Mouse (Mus musculus) gastrocnemius, postnatal 14 days (tissue): ENCODE results near the gene Timm23. TPM values are rescaled to one million over a fixed set of nuclear protein-coding genes. Genes with fewer than 3 reads are reported as not detected.

Source experiments
- DNase-seq: peaks from one replicate; pipeline ENCODE4 v3.0.0; 2021; ENCODE audit warnings: mixed read lengths
- intact Hi-C: fragments of 180-260 bp; cut with DNase I; formaldehyde crosslinking; loops from one replicate; pipeline ENCODE4 v1.15.1; 2025; ENCODE audit warnings: low total_unique reads
- total RNA-seq, 2 experiments: library from RNA; stranded (reverse); gene quantifications; 2 replicates each; pipeline ENCODE4 v1.2.3; 2021

Timm23 gene
- total RNA-seq, 2 experiments from 2014 or later, result 145 to 160 TPM

- intact Hi-C loops, result no loop called here
- no peak for DNase-seq
Measured at GRCm38 (mm10) chr14:32166840-32167239, 34.9 kb downstream of the Timm23 start.

- DNase-seq, result no peak
- intact Hi-C loops, result no loop called here
Measured at GRCm38 (mm10) chr14:32166062-32166441, 35.6 kb downstream of the Timm23 start.

- intact Hi-C loops, result no loop called here
Measured at GRCm38 (mm10) chr14:32165278-32166061, 36.2 kb downstream of the Timm23 start.

DNA sequence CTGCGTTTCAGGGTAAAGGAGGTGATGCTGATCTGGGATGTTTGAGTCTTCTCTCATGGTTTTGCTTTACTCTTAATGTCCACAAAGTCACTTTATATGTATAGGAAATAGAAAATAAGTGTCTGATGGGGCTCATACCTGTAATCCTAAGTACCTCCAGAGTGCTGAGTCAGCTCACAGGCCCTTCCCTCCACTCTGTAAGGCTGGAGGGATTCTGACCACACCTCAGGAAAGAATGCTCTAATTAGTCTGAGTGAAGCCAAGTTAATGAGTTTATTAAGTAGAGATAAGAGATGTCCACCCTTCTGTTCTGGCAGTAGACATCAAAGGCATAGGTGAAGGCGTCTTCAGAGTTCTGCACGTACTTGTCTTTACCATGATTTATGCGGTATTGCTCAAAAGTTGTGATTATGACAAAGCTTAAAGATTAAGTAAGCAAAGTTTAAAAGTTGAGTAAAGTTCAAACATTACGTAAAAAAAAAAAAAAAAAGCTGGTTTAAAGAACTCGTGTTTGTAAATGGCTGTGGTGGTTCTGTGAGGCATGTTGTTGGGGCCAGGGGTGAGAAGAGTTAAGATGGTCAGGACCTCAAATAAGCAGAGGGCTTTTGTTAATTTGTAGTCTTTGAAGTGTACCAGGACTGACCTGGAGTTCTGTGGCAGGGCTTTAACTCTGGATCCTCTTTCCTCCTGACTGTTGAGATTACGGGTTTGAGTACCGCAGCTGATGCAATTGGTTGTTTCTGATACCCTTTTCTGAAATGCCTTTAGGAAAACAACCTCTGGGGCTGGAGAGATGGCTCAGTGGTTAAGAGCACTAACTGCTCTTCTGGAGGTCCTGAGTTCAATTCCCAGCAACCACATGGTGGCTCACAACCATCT, 37.3 kb downstream of the Timm23 start:
- DNase-seq, result no peak
- intact Hi-C loops, result no loop called here

More at GRCm38 (mm10) chr14:32165278-32166061, 36.2 kb downstream of the Timm23 start:
- peak; percentile 58 for DNase-seq

DNA sequence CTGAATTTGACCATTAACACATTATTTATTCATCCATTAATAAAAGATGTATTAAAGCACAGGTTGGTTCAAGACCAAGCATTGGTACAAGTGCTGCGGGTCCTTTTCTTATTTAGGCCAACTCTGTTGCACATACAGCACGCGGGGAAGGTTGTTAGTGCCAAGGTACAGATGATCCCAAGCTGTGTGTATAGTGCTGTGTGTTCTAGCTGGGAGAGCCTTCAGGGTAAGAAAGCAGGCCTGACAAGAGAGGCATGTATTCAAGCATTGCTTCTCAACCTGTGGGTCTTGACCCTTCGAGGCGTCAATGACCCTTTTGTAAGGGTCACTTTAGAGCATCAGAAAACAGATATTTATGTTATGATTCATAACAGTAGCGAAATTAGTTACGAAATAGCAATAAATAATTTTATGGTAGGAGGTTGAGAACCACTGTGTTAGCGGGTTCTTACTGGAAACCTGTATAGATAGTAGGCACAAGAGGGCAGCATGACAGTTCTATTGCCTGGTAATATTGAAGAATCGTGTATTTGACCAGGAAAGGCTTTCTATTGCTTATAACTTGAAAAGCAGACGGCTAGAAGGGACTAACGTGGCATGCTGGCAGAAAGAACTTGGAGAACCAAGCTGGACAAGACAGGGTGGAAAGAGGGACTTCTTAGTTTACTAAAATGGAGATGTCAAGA, 38.4 kb downstream of the Timm23 start:
- intact Hi-C loops, result no loop called here
- no peak for DNase-seq

DNA sequence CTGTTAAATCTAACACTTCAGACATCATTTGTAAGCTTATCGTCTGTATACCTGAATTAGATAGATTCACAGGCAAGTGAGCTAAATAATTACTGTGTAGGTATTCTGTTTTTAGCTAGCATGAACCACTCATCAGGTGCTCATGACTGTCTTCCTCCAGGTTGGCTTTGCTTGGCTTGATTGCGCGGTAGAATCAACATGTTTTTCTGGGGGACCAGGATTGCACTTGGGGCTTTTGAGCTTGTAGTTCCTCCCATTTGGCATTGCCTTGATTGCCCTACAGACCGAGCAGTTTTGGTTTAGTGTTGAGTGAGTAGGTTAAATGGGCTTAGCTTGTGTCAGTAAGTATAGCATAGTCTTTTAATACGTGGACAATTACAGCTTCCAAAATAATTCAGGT, 39.5 kb downstream of the Timm23 start:
- intact Hi-C loops, result no loop called here
- no peak for DNase-seq

GRCm38 (mm10) chr14:32161090-32161885, 40.4 kb downstream of the Timm23 start:
- DNase-seq, result no peak
- intact Hi-C loops, result no loop called here

DNA sequence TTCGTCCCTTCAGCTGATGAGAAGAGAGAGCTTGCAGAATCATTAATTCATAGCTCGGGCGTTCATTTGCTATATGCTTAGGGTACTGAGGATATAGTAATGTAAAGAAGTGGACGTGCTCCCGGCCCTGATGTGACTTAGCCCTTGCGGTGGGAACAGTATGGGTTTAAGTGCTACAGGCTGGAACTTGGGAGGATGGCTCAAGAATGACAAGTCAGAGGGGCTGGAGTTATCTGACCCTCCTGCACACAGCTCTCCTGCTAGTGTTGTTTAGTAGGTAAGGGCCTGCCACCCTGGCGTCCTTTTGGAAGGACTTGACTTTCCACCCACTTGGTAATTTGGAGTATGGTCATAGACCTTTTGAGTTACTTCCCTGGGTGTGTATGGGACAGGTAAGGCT, 41.1 kb downstream of the Timm23 start:
- no peak for DNase-seq
- intact Hi-C loops, result no loop called here

DNA sequence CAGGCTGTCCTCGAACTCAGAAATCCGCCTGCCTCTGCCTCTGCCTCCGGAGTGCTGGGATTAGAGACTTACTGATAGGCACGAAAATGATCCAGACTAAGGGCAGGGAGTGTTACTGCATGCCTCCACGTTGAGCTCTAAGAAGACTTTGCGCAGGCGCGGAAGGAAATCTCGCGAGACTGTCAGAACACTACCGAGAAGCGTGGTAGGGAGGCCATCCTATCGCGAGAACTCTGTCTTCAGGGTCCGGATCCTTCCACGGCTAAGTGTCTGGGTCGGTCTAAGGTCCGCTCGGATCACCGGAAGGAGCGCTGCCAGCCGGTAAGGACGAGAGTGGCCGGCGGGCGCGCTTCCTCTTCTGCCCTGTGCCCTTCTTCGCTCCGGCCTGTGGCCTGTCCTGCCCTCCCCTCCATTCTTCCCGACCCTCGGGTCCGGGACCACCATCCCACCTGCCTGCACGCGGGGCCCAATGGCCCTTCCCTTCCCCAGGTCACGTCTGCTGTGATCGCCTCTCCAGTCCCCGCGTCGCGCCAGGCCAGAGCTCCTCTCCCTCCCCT, 41.9 kb downstream of the Timm23 start, which contains the start of gene Ncoa4:
Ncoa4 (plus strand) TSS at position 176 of the 557 bp plus-strand sequence.
- peak; percentile 98 for DNase-seq
- intact Hi-C loops, result no loop called here

GRCm38 (mm10) chr14:32159150-32159670, 42.5 kb downstream of the Timm23 start:
- peak; percentile 12 for DNase-seq
- intact Hi-C loops, result no loop called here

DNA sequence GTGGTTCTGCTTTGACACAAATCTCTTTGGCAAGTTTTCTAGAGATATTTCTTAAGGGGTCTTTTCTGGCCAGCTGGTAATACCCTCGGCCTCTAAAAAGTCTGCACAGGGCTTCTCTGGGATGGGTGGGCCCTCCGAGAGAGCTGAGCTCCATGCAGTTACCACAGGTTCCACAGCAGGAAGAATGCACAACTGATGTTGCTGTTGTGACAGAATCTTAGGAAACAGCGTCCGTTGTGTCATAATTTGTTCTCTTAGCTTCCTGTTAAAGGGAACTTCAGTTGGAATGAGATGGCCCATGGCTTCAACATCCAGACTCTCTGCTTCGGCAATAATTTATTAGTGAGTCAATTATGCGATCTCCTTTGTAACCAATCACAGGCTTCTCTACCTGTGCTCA, 46.9 kb downstream of the Timm23 start:
- intact Hi-C loops, result no loop called here

DNA sequence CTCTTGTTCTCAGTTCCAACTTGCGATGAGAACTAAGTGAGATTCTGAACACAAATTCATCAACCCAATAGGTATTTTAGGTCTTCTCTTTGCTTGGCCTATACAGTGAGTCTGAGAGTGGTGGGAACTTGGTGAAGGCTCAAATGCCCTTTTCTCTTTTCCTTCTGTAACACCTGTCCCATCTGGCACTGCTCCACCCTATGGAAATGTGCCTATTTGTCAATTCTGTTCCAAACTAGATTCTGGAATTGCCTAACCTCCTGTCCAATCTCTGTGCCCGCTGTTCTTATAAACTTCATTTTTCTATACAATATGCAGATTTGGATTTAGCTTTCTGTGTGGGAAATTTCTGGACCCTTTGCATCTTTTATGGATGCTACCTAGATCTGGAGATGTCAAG, 48.5 kb downstream of the Timm23 start:
- DNase-seq, result no peak
- intact Hi-C loops, result no loop called here

More for the DNA sequence above, 46.9 kb downstream of the Timm23 start:
- DNase-seq, result no peak

DNA sequence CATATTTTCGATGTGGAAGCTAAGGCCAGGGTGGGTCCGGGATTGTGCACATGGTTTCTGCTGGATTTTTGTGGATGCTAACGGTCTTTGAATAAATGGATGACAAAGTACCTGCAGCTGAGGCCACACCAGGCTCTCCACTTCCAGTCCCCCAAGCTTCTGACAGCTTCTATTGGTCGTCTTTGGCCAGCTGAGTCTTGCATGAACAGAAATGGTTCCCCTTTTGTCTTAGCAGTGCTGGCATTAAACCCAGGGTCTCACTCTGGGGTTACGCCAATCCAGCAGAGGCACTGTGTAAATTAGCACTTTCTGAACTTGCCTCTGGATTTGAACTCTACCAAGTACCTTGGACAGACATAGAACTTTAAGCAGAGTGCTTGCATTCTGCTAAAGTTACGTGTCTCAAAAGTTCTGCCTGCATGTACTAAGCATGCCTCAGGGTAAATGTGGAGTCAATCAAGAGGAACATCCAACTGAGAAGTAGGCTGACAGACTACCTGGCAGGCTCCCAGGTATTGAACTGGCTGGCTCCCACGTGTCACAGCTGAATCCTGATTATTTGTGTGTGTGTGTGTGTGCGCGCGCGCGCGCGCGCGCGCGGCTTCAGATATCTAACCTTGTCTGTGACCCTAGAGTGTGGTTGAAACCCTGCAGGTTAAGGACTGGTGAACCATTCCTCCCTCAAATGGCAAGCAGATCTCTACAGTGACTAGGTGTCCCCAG, 49.3 kb downstream of the Timm23 start:
- no peak for DNase-seq
- intact Hi-C loops, result no loop called here

- DNase-seq, result no peak
- intact Hi-C loops, result no loop called here
Measured at GRCm38 (mm10) chr14:32150872-32151271, 50.8 kb downstream of the Timm23 start.

DNA sequence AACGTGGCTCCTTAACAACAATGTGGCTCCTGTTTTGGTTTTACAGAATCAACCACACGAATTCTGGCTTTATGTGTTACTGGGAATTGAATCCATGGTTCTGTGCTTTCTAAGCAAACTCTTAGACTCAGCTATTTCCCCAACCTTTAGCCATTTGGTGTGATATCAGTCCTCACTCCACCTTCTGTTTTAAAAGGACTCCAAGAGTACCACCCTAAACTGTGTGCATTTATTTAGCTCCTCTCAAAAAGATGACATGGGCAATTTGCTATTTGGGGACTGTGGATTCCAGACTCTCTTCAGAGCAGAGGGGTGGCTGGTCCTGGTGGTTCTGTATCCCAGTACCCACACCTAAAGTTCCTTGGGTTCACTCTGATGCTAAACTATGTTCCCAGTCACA, 55.1 kb downstream of the Timm23 start:
- intact Hi-C loops, result no loop called here
- no peak for DNase-seq

DNA sequence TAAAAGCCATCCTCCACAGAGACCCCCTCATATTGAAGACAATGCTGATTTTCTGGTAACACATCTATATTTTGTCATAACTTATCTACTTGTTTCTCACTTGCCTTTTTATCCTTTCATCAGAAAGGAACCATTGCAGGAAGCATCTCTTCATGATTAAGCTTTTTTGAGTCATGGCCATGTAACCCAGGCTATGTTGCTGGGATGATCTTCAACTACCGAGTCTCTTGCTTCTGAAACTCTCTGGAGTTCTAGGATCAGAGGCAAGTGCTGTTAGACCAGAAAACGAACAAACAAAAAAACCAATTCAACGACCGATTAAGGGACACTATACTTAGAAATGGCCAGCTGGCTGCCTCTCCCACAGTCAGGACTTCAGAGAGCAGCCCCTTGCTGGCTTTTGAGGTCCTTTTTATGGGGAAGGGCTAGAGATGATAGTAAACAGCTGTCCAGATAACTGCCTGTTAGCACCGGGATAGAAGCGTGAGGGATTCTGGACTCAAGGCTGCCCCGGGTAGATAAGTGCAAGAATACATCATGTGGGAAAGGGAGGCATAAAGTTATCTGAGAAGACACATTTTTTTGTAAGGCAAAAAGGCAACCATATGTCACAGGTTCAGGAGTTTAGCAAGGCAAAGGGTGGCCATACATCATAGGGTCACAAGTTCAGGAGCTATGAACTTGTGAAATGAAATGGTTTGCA, 55.7 kb downstream of the Timm23 start:
- intact Hi-C loops, result no loop called here
- DNase-seq, result no peak

DNA sequence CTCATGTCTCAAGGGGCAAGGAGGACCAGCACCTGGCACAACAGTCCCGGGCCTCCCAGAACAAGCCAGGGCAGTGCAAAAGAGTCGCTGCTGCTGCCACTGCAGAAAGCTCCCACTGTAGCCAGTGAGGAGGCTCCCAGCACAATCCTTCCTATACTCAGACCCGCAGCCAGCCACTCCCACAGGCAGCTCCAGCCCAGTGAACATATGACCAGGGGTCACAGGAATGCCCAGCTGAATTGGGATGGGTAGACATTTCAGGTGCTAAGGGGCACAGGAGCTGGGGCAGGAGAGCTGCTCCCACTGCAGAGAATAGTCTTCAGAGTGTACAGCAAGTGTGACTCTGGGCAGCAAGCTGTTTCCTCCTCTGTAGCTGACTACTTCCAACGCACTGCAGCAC, 56.3 kb downstream of the Timm23 start:
- intact Hi-C loops, result no loop called here
- DNase-seq, result no peak

DNA sequence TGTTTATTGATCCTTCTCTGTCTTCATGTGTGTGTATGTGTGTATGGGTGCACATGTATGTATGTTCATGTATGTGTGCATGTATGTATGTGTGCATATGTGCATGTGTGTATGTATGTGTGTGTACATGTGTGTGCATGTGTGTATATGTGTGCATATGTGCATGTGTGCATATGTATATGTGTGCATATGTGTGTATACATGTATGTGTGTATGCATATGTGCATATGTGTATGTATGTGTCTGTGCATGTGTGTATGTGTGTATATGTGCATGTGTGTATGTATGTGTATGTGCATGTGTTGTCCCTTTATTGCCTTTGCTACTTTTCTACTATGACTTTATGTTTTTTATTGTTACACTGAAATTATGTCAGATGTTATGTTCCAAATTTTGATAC, 57.0 kb downstream of the Timm23 start:
- DNase-seq, result no peak
- intact Hi-C loops, result no loop called here
